Mouse (Mus musculus) thymus, postnatal 4 days (tissue): ENCODE data around the gene Ccna2.
A peak's percentile ranks its signal among the peaks of the same experiment; 100 is the strongest.

ENCODE experiments used
- DNase-seq: peaks from one replicate; pipeline ENCODE4 v3.0.0; 2021

Gene Ccna2

DNA sequence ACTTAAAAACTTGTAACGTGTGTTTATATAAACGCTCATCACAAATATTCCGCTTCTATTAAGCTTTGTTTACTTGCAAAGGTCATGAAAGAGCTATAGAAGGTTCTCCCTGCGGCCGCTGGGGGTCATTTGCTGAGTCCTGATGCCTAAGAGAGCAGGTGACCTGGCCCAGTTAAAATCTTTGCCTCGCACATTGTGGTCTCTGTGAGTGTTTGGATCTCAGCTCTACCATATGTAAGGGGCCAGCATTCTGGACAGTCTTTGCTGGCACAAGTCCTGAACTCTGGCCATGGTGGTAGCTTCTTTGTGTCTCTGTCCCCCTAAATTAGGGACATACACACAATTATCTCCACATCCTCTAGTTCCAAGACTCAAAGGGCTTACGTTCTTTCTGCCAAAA lies 39.2 kb downstream of the Ccna2 start:
- no peak for DNase-seq

DNA sequence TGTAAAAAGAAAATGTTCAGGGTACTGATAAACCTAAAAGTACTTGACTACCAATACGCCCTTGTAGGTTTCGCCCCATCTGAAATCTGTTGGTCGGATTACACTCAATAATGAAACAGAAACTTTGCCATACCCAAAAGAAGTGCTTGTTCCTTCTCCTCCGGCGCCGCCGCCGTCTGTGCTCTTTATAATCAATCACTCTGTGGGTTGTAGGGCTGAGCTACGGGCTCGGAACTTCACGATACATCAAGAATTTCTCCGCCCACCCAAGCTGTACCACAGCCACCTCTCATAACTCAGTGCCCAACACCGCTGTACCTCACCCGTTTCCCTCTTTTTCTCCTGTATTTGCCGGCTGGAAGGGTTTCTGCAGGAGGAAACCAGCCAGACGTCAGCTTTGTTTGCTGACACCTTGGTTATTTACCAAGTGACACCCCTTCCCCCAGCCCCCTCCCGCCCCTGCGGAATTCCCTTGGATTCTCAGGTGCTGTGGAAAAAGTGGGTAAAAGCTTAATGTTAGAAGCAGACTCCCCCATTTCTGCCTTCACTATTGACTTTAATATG lies 39.9 kb downstream of the Ccna2 start:
- DNase-seq = no peak

GRCm38 (mm10) chr3:36531242-36531641 lies 40.7 kb downstream of the Ccna2 start:
- no peak for DNase-seq

DNA sequence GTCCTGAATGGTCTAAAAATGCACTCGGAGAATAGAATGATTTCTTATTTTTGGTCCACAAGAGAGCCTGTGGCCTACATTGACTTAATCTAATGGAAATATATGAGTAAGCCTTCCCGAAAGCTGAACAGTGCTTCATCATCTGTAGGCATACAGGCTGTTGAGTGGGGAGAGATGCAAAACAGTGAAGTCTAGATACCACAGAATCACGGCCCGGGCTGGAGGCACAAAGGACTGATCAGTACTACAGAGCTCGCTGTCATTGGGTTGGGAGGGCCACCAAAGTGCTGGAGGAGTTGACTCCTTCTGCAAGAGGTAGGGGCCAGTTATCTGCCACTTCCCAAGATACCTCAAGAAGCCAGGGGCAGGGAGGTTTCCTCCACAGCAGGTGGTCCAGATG lies 41.2 kb downstream of the Ccna2 start:
- no peak for DNase-seq

GRCm38 (mm10) chr3:36530345-36530744 lies 41.6 kb downstream of the Ccna2 start:
- DNase-seq = no peak

GRCm38 (mm10) chr3:36524466-36524865 lies 47.5 kb downstream of the Ccna2 start:
- no peak for DNase-seq

GRCm38 (mm10) chr3:36522137-36522536 lies 49.8 kb downstream of the Ccna2 start:
- DNase-seq = no peak

DNA sequence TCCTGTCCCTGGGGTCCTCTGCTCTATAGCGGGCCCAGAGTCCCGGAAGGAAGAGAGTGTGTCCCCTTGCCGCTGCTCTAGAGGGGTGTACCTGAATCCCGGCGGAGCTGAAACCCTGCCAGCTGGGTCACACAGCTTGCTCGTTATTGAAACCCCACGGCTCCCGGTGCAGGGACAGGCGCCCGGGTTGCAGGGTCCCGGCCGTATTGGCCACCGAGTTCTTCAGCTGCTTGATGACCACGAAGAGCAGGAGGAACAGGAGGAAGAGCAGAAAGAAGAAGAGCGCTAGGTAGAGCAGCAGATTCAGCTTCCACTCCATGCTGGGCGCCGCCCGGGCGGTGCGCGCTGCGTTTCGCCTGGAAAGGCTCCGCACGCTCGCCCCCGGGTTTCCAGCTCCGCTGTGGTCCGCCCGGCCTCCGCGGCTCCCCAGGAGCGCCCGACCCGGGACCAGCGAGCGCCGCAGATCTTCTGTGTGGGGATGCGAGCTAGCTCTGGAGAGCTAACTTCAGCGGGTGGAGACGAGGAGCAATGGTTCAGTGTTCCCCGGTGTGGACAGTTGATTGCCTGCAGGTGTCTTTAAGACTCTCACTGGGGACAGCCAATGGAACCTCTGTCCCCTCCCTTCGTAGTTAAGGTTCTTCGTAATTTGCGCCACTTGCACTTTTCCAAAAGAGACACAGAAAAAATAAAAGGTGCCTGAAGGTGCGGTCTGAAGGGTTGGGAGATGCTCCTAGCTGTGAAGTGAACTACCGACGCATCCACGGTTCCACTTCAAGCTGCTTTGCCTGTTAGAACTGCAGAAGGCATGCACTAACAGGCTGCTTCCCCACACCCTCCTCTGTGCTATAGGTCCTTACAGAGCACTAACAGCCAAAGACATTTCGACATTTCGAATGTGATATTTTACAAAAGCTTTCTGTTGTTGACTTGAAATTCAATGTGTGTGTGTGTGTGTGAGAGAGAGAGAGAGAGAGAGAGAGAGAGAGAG lies 50.6 kb downstream of the Ccna2 start, which contains the start of gene Gm11549:
Gm11549 (minus strand) TSS at position 741 of the 988 bp plus-strand sequence.
- DNase-seq = peak; percentile 31

- DNase-seq = no peak
Observed at GRCm38 (mm10) chr3:36516196-36516595, 55.8 kb downstream of the Ccna2 start.
